Mouse (Mus musculus) lung, postnatal 14 days (tissue): Measurements from ENCODE around the gene 0610009B22Rik.
"Not testable (repeated sequence)": the region's sequence is repeated elsewhere in the genome, so short reads cannot be mapped to it uniquely, and the experiment has no call there.

Source experiments
- DNase-seq: peaks from one replicate; pipeline ENCODE4 v3.0.0; 2021

0610009B22Rik gene

GRCm38 (mm10) chr11:51688330-51689328, at the start of gene 0610009B22Rik:
0610009B22Rik (minus strand) TSS chr11:51688874.
- peak; percentile 100 for DNase-seq

- DNase-seq: not testable (repeated sequence)
Observed at GRCm38 (mm10) chr11:51734218-51734617, 45.5 kb upstream of the 0610009B22Rik start.

GRCm38 (mm10) chr11:51732883-51733282, 44.2 kb upstream of the 0610009B22Rik start:
- DNase-seq: no peak

- DNase-seq: no peak
Observed at GRCm38 (mm10) chr11:51721066-51721465, 32.4 kb upstream of the 0610009B22Rik start.

GRCm38 (mm10) chr11:51707080-51707479, 18.4 kb upstream of the 0610009B22Rik start:
- no peak for DNase-seq

GRCm38 (mm10) chr11:51706451-51706850, 17.8 kb upstream of the 0610009B22Rik start:
- no peak for DNase-seq

GRCm38 (mm10) chr11:51703379-51703998, 14.8 kb upstream of the 0610009B22Rik start:
- DNase-seq: peak; percentile 14

GRCm38 (mm10) chr11:51702831-51703230, 14.2 kb upstream of the 0610009B22Rik start:
- no peak for DNase-seq

GRCm38 (mm10) chr11:51694984-51695383, 6.3 kb upstream of the 0610009B22Rik start:
- DNase-seq: no peak

GRCm38 (mm10) chr11:51690597-51690996, 1.9 kb upstream of the 0610009B22Rik start:
- not testable (repeated sequence) for DNase-seq

- DNase-seq: no peak
Observed at GRCm38 (mm10) chr11:51689343-51689742, 669 bp upstream of the 0610009B22Rik start.

GRCm38 (mm10) chr11:51681976-51682374, 6.7 kb downstream of the 0610009B22Rik start:
- DNase-seq: no peak

- peak; percentile 96 for DNase-seq
Observed at GRCm38 (mm10) chr11:51681324-51681975, 7.2 kb downstream of the 0610009B22Rik start.

- no peak for DNase-seq
Observed at GRCm38 (mm10) chr11:51679466-51679865, 9.2 kb downstream of the 0610009B22Rik start.

GRCm38 (mm10) chr11:51677737-51678418, 10.8 kb downstream of the 0610009B22Rik start:
- DNase-seq: no peak

- DNase-seq: no peak
Observed at GRCm38 (mm10) chr11:51675386-51675785, 13.3 kb downstream of the 0610009B22Rik start.

- no peak for DNase-seq
Observed at GRCm38 (mm10) chr11:51673291-51673690, 15.4 kb downstream of the 0610009B22Rik start.

GRCm38 (mm10) chr11:51671376-51671775, 17.3 kb downstream of the 0610009B22Rik start:
- no peak for DNase-seq

- no peak for DNase-seq
Observed at GRCm38 (mm10) chr11:51670846-51671245, 17.8 kb downstream of the 0610009B22Rik start.

GRCm38 (mm10) chr11:51664747-51665146, 23.9 kb downstream of the 0610009B22Rik start:
- not testable (repeated sequence) for DNase-seq

GRCm38 (mm10) chr11:51662632-51663031, 26.0 kb downstream of the 0610009B22Rik start:
- DNase-seq: no peak

- no peak for DNase-seq
Observed at GRCm38 (mm10) chr11:51661867-51662365, 26.8 kb downstream of the 0610009B22Rik start.
